Mouse (Mus musculus) embryonic facial prominence, embryonic 10.5 days (tissue): ENCODE data around the gene Cfap58. TPM values are rescaled to one million over a fixed set of nuclear protein-coding genes. Genes with fewer than 3 reads are reported as not detected.

Experiments used
- DNase-seq: peaks from one replicate; pipeline ENCODE4 v3.0.0-alpha.2; 2017; ENCODE audit warnings: low spot score
- H3K27ac ChIP-seq: fragments of 300-500 bp; sonication (generic); replicated peaks from 2 replicates; pipeline ENCODE4 v1.5.1; 2016; ENCODE audit warnings: mild to moderate bottlenecking
- H3K27me3 ChIP-seq: fragments of 300-500 bp; sonication (generic); replicated peaks from 2 replicates; pipeline ENCODE4 v1.6.1; 2016; ENCODE audit warnings: low read depth, mild to moderate bottlenecking; ENCODE audit not compliant: poor library complexity, severe bottlenecking
- H3K36me3 ChIP-seq: fragments of 300-500 bp; sonication (generic); replicated peaks from 2 replicates; pipeline ENCODE4 v1.6.1; 2016; ENCODE audit warnings: mild to moderate bottlenecking, moderate library complexity
- H3K4me1 ChIP-seq: fragments of 300-500 bp; sonication (generic); 2 replicates; pipeline ENCODE4 v1.6.1; 2016
- H3K4me3 ChIP-seq: fragments of 300-500 bp; sonication (generic); 2 replicates; pipeline ENCODE4 v1.5.1; 2016; ENCODE audit warnings: mild to moderate bottlenecking, moderate library complexity
- H3K9me3 ChIP-seq: fragments of 300-500 bp; sonication (generic); 2 replicates; pipeline ENCODE4 v1.6.1; 2016; ENCODE audit warnings: mild to moderate bottlenecking
- WGBS: fragments of 180-500 bp; shearing (Covaris S2); methylation state at CpG from one replicate; pipeline ENCODE4 v1.1.7; 2016; 5-methylcytosine and 5-hydroxymethylcytosine counted together
- polyA plus RNA-seq: library from polyadenylated mRNA; unstranded; fragments of >200 nt; fragmentation: Nextera tagmentation; extraction: Ambion mirVana; gene quantifications from 2 replicates; pipeline ENCODE4 v1.2.1, GENCODE M21; 2016

Gene Cfap58
- polyA plus RNA-seq, 1 experiment from 2014 or later: not detected

DNA sequence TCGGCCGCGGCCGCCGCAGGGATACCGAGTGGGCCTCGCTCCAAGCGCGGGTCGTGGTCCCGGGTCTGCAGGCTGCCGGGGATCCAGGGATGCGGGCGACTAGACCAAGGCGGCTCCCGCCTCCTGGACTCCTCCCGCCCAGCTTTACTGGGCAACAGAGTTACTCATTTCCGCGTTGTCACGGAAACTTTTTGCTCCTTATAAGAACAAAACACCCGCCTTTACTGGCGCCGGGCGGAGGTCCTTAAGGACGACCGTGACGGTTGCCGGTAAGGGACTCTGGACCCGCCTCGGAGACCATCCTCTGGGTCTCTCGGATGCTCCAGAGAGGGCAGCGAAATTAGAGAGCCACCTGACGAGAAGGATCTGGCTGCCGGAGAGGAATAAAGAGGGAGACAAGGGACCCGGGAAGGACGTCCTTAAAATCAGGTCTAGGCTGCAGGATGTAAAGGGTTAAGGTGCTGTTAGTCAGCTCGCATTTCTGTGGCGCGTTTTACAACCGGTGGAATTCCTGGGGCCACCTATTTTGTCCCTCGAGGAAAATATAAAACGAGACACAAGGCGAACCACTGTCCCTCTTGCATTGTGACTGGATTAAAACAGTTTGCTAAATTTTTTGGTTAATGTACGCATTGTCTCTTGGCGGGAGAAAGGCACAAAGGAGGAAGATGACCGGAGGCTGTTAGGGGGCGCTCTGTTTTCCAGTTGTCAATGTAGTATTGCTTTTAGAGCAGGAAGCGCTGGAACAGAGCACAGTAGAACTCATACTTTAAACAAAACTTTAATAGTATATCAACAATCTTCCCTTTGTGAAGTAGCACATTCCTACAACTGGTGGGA lies 18.1 kb upstream of the Cfap58 start, which contains the start of the genes Cfap43 and Itprip:
Gene Cfap43 (minus strand): TSS at position 162 of the 840 bp plus-strand sequence.
Gene Itprip (minus strand): TSS at position 174 of the 840 bp plus-strand sequence.
- H3K27ac ChIP-seq: peak within 1 kb of the TSS; percentile 97
- DNase-seq: peak; percentile 85
- H3K27me3 ChIP-seq: no peaks in the 10 kb centered on the region
- H3K4me3 ChIP-seq: peak within 1 kb of the TSS; percentile 85
- 0 out of 2 replicates have a peak, but pooled peaks cover under 1% of the 10 kb centered on the region for H3K36me3 ChIP-seq
- H3K4me1 ChIP-seq: peaks cover 29% of the 10 kb centered on the region
- no peaks in the 10 kb centered on the region for H3K9me3 ChIP-seq
- WGBS: under 1% methylated on average over 48 of the region's 48 CpGs

DNA sequence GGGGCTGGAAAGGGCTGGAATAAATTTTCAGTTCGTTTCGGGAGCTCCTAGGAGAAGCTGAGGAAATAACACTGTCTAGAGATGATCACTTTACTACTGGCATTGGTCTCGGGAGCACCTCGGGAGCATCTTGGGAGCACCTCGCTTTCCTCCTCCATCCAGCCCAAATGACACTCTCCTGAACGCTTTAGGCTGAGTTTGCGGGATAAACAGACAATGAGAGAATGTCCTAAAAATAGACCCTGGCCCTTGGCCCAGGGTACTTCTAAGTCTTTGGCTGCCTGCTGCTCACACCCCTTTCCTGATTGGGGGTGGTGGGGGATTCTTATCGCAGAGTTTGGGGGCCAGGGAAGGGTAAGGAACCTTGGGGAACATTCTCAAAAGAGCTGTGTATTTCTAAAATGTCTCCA lies 17.5 kb upstream of the Cfap58 start:
- H3K27me3 ChIP-seq: no peaks in the 10 kb centered on the region
- peak overlapping the region; percentile 97 for H3K27ac ChIP-seq
- H3K36me3 ChIP-seq: no peaks in the 10 kb centered on the region
- H3K4me1 ChIP-seq: peaks cover 29% of the 10 kb centered on the region
- peak overlapping the region; percentile 85 for H3K4me3 ChIP-seq
- DNase-seq: no peak
- WGBS: 10% methylated on average over 8 of the region's 8 CpGs
- no peaks in the 10 kb centered on the region for H3K9me3 ChIP-seq

DNA sequence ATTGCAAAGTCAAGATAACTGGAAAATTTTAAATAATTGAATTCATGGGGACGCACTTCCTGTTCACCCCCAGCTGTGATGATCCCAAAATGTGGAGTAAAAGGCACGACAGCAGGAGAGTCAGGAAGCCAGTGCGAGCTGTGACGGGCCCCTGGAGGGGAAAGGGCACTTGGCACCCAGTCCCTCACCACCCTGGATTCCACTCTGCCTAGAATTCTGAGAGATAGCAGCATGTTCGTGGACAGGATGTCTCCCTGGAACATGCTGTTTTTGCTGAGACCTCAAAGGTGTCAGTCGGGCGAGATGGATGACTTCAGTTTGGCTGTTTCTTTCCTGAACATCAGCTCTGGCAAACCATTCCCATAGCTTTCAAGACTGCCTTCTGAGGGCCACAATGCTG lies 11.7 kb upstream of the Cfap58 start:
- WGBS: 78% methylated on average over 7 of the region's 7 CpGs
- Histone ChIP-seq H3K27me3 (no peaks in the 10 kb centered on the region), H3K4me3 (no peak overlapping the region)

DNA sequence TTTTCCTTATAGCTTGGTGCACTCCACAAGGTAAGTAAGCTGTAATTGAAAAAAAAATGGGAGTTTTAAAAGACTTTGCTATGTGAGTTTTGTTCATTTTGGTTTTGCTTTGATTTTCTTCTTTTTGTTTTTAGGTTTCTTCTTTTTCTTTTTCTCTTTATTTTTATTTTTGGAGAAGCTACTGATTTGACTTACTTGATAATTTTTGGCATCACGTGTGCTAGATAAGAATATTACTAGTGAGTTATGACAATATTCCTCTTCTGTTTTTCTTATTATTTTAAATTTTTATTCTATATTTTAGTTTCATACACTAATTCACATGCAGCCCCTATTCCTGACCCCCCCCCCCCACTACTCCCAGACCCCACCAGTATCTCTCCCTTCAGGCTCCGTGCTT lies 10.4 kb upstream of the Cfap58 start:
- H3K27ac ChIP-seq: no peak overlapping the region
- H3K4me3 ChIP-seq: no peak overlapping the region
- 0 out of 2 replicates have a peak, but pooled peaks cover 2% of the 10 kb centered on the region for H3K4me1 ChIP-seq
- H3K9me3 ChIP-seq: peaks cover 2% of the 10 kb centered on the region; the same call in 1 of the 2 replicates
- DNase-seq: no peak
- H3K36me3 ChIP-seq: no peaks in the 10 kb centered on the region
- no peaks in the 10 kb centered on the region for H3K27me3 ChIP-seq
- 90% methylated on average over 2 of the region's 2 CpGs for WGBS

More for the DNA sequence above, 11.7 kb upstream of the Cfap58 start:
- H3K36me3 ChIP-seq: no peaks in the 10 kb centered on the region
- no peak overlapping the region for H3K27ac ChIP-seq
- no peak for DNase-seq
- H3K9me3 ChIP-seq: peaks cover 2% of the 10 kb centered on the region; the same call in 1 of the 2 replicates
- H3K4me1 ChIP-seq: 0 out of 2 replicates have a peak, but pooled peaks cover 2% of the 10 kb centered on the region

DNA sequence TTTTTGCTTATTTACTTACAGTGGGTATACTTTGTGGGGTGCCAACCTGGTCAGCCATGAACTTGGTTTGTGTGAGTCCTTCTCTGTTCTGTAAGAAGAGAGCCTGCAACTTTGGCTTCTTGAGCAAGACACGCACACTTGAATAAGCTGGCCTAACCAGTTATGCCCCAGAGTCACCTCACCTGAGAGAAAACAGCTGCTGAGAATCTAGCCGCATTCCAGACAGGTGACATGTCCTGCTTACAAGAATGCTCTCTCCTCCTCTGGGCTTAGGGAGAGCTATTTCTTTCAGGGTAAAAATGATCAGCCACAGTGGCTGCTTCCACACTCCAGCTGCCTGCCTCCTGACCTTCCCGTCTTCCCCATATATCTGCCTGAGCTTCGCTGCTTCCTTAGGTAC lies 8.4 kb upstream of the Cfap58 start:
- H3K9me3 ChIP-seq: peaks cover 2% of the 10 kb centered on the region; the same call in 1 of the 2 replicates
- DNase-seq: peak; percentile 25
- H3K4me3 ChIP-seq: no peak overlapping the region
- H3K36me3 ChIP-seq: no peaks in the 10 kb centered on the region
- H3K4me1 ChIP-seq: 0 out of 2 replicates have a peak, but pooled peaks cover 2% of the 10 kb centered on the region
- no peak overlapping the region for H3K27ac ChIP-seq
- H3K27me3 ChIP-seq: no peaks in the 10 kb centered on the region
- WGBS: 77% methylated on average over 4 of the region's 4 CpGs

DNA sequence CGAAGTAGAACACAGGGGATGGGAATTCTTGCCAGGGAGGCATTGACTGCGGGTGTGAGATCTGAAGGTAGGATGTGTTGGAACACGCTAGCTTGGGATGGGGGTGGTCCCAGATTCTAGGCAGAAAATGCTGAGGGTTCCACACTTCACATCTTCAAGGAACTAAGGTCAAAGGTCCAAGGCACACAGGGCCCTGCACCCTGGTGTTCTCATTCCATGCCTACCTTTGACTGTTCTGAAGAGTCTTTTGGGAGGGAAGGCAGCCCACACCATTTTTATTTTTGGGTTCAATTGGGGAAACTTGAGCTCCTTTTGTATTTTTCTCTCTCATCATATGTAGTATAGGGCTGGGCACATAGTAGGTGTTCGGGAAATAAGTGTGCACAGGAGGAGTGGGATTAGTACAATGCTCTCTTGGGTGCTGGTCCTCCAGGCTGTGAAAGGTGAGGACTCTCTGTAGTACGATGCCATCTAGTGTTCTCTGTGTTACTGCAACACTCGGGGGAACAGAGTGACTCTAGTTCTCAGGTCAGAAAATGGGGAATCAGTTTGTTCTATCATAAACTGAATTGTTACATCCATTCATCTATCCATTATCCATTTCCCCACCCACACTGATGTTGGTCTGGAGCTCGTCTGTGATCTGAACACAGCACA lies 5.4 kb upstream of the Cfap58 start:
- H3K9me3 ChIP-seq: no peaks in the 10 kb centered on the region
- no peaks in the 10 kb centered on the region for H3K36me3 ChIP-seq
- 46% methylated on average over 7 of the region's 7 CpGs for WGBS
- no peak overlapping the region for H3K4me3 ChIP-seq
- peaks cover 4% of the 10 kb centered on the region for H3K4me1 ChIP-seq
- DNase-seq: peak; percentile 34
- H3K27ac ChIP-seq: no peak overlapping the region
- no peaks in the 10 kb centered on the region; the same call in 1 of the 2 replicates for H3K27me3 ChIP-seq

DNA sequence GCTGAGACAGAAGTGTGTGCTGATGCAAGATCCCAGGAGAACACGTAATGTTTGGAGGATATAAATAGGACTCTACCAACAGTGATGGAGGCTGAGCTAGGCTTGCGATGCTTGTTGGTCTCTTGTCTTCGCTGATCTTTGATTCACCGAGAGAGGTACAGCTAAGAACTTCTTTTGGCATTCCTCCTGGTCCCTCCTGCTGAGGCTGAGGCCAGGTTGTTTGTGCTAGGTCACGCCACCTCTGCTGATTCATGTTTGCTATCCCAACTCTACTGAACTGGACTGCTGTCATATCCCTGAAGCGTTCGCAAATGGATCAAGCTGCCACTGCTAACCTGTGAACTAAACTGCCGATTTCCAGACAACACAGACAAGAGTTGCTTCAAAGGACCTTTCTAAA lies 3.3 kb upstream of the Cfap58 start:
- H3K4me3 ChIP-seq: no peak overlapping the region
- no peak overlapping the region for H3K27ac ChIP-seq
- H3K4me1 ChIP-seq: peaks cover 15% of the 10 kb centered on the region
- H3K27me3 ChIP-seq: peaks cover 13% of the 10 kb centered on the region
- DNase-seq: no peak
- H3K9me3 ChIP-seq: no peaks in the 10 kb centered on the region
- 91% methylated on average over 8 of the region's 8 CpGs for WGBS
- no peaks in the 10 kb centered on the region for H3K36me3 ChIP-seq

DNA sequence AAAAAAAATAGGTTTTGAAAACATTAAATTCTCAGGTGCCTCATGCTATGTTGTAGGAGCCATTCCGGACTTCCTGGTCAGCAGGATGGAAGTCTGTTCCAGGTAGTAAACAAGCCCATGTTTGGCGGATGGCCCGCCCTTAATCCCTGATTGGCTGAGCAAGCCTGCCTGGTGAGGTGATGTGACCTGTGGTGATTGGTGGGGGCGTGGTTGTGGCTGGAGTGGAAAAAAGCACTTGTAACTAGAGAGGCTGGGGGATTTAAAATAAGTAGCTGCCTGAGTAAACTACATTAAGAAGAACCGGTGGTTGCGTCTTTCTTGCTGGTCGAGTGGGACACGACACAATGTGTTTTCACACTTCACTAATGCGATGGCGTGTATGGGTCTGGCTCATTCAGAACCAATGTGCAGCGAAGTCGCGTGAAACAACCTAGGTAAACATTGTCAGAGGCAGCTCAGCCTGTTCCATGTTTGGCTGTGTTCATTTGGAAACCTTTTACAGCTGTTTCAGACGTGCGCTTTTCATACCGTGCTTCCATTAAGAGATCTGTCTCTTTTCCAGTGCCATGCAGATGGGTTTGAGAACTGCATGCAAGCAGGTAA lies 2.7 kb upstream of the Cfap58 start:
- H3K9me3 ChIP-seq: no peaks in the 10 kb centered on the region
- H3K27me3 ChIP-seq: peaks cover 16% of the 10 kb centered on the region
- no peak overlapping the region for H3K4me3 ChIP-seq
- peaks cover 13% of the 10 kb centered on the region for H3K4me1 ChIP-seq
- no peak for DNase-seq
- no peaks in the 10 kb centered on the region for H3K36me3 ChIP-seq
- WGBS: 74% methylated on average over 16 of the region's 16 CpGs
- H3K27ac ChIP-seq: no peak overlapping the region

DNA sequence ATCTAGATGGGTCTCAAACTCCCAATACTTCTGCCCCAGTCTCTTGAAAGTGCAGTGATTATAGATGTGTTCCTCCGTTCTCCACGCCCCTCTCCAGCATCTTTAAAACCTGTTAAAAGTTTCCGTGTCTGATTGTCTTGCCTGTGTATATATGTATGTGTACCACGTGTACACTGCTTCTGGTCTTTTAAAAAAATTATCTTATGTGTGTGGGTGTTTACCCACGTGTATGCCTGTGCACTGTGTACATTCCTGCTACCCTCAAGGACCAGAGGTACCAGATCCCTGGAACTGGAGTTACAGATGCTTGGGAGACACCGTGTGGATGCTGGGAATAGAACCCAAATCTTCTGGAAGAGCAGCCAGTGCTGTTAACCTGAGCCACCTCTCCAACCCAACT lies 1.9 kb upstream of the Cfap58 start:
- no peak overlapping the region for H3K4me3 ChIP-seq
- H3K27me3 ChIP-seq: peaks cover 24% of the 10 kb centered on the region
- no peaks in the 10 kb centered on the region for H3K9me3 ChIP-seq
- no peak for DNase-seq
- WGBS: 85% methylated on average over 6 of the region's 6 CpGs
- H3K36me3 ChIP-seq: no peaks in the 10 kb centered on the region
- H3K4me1 ChIP-seq: peaks cover 13% of the 10 kb centered on the region
- no peak overlapping the region for H3K27ac ChIP-seq

DNA sequence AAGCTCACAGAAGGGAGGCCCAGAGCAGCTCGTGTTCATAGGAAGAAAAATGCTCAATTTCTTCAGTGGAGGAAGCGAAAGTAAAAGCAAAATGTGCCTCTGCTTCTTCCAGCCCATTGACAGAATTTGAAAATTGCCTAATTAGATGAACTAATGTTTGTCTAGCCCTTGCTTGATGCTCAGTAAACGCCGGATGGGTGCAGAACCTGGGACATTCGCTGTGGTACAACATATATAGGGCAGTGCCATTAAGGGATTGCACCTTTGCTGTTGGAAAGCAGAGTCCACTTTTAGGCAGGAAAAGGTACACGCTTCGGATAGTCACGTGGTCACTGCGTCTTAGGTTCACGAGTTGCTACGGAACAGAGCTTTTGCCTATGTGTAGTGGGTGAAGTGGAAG lies 985 bp upstream of the Cfap58 start:
- no peak overlapping the region for H3K4me3 ChIP-seq
- peaks cover 29% of the 10 kb centered on the region for H3K27me3 ChIP-seq
- H3K4me1 ChIP-seq: peaks cover 13% of the 10 kb centered on the region
- H3K36me3 ChIP-seq: no peaks in the 10 kb centered on the region
- no peak overlapping the region for H3K27ac ChIP-seq
- H3K9me3 ChIP-seq: no peaks in the 10 kb centered on the region
- WGBS: 90% methylated on average over 11 of the region's 11 CpGs
- DNase-seq: no peak

DNA sequence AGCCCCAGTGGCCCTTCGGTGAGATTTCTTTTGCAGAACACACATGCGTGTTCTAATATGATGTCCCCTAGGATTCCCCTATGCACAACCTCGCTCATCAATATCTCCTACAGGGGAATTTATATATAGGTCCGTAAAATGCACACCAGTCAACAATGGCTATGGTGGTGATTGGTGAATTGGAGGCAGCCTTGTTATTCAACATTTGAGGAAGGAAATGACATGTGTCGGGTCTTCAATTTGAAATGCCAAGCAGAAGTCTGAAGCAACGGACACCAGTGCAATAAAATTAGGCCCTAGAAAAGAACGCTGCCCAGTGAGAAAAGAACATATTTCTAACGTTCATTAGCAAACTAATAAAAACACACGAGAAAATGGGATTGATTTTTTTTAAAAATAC lies 537 bp upstream of the Cfap58 start:
- Histone ChIP-seq H3K36me3 (no peaks in the 10 kb centered on the region), H3K9me3 (no peaks in the 10 kb centered on the region), H3K4me3 (peak overlapping the region; percentile 48), H3K27ac (no peak overlapping the region), H3K27me3 (peaks cover 29% of the 10 kb centered on the region), H3K4me1 (peaks cover 13% of the 10 kb centered on the region)
- DNase-seq: no peak
- WGBS: 77% methylated on average over 9 of the region's 9 CpGs

DNA sequence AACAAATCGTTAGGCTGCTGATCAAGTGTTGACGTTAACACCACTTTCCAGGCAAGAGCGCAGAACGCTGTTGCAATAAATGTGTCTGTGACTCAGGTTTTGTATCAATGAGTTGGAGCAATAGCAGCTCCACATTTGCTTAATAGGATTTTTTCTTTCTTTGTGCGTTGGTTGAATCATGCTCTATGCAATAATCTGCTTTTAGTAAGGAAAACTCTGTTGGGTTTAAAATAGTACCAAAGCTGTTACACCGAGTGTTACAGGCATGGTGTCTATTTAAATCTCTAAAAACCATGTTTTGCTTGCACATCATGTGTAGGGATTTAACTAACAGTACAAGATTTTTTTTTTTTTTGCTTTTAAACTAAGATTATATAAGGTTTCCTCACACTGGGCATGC lies 1.9 kb downstream of the Cfap58 start:
- H3K27me3 ChIP-seq: peaks cover 29% of the 10 kb centered on the region
- 90% methylated on average over 6 of the region's 6 CpGs for WGBS
- DNase-seq: no peak
- H3K9me3 ChIP-seq: no peaks in the 10 kb centered on the region
- H3K36me3 ChIP-seq: no peaks in the 10 kb centered on the region
- H3K4me3 ChIP-seq: no peak overlapping the region
- H3K4me1 ChIP-seq: peaks cover 13% of the 10 kb centered on the region
- H3K27ac ChIP-seq: no peak overlapping the region
